Mouse (Mus musculus): Measurements from ENCODE around the gene Hipk1.

DNA sequence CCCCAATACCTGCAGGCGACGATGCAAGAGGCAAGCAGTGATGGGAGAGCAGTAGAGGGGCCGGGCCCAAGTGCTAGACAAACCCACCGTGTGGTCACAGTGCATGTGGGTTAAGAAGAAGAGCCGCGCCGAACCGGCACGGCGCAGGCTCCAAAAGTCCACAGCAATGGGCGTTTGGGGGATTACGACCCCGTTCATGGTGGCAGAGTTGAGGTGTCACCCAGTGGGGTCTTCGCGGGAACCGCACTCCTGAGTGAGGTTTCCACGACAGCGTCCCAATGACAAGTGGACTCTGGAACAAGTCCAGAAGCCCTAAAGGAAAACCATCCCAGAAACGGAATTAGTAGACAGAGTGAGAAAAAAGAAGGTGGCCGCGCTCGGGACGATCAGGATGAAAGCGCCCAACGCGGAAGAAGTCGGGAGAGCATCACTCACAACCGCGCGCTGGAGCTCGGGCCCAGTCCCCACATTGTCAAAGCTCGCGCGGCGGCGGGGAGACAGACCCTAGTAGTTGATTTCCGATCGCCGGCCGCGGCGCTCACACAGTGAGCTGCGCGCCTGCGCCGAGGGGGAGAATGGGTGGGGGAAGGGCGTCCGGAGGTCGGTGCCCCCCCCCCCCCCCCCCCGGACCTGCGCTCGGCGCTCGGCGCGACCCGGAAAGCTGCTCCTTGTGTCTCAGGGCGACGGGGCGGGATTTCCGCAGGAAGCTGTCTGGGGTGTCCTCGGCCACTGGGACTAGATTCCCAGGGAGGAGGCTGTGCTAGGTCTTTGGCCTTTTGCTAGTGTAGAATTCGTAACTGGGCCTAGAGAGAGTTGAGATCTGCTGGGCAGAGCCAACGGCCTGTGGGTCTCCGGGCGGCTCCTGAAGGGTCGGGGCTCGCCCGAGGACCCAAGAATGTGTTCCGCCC, 17.8 kb upstream of the Hipk1 start, which contains the start of the genes Dclre1b, Ap4b1 and Gm43064:
- no peak for TF ChIP-seq CTCF (IDR thresholded peaks at IDR 0.05; ENCODE audit: low read depth, low read length)
- peak; percentile 78; the same call in 1 of the 2 replicates for TF ChIP-seq POLR2A (IDR thresholded peaks at IDR 0.05; ENCODE audit: extremely low read depth, insufficient read depth, low read length)

Data from liver, adult 2 months (tissue).